Mouse (Mus musculus): ENCODE measurements around the gene Sema3g. TPM values are rescaled to one million over a fixed set of nuclear protein-coding genes. Genes with fewer than 3 reads are reported as not detected.

The Sema3g gene
- polyA plus RNA-seq, 1 experiment = 2.1 TPM

DNA sequence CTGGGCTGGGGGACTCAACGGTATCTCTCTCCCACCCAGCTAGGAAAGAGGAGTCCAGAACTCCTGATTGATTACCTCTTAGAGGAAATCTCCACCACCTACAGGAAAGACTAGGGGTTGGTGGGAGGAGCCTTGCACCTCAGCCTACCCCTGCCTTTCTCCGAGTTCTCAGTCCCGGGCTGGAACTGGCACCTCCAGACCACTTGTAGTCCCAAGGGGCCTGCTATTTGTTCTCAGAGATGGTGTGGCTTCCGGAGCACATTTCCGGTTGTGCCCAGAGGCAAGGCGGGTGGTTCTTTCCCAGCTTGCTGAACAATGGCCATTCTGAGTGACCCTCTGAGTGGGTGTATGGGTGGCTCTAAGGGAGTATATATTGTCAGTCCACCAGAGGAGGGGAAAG, 10.6 kb downstream of the Sema3g start:
- WGBS = 60% methylated on average over 6 of the region's 6 CpGs
- no peaks in the 10 kb centered on the region for H3K36me3 ChIP-seq (ENCODE audit: control insufficient read depth, insufficient read depth, low read length)
- H3K4me1 ChIP-seq (ENCODE audit: control insufficient read depth, insufficient read depth, insufficient read length, low read length) = no peaks in the 10 kb centered on the region; the same call in none of the 2 replicates
- no peak overlapping the region for H3K4me3 ChIP-seq (ENCODE audit: low read depth, low read length)
- TF ChIP-seq CTCF (IDR thresholded peaks at IDR 0.05; ENCODE audit: extremely low read depth, insufficient read length, insufficient replicate concordance, low read depth, low read length) = no peak
- no peak; the same call in 1 of the 2 replicates for TF ChIP-seq POLR2A (IDR thresholded peaks at IDR 0.05; ENCODE audit: low read depth, low read length)
- no peak overlapping the region for H3K27ac ChIP-seq (ENCODE audit: insufficient read depth, low read depth, low read length)
- peaks cover 2% of the 10 kb centered on the region; the same call in 1 of the 2 replicates for H3K27me3 ChIP-seq (ENCODE audit: control insufficient read depth, insufficient read depth, low read length)

DNA sequence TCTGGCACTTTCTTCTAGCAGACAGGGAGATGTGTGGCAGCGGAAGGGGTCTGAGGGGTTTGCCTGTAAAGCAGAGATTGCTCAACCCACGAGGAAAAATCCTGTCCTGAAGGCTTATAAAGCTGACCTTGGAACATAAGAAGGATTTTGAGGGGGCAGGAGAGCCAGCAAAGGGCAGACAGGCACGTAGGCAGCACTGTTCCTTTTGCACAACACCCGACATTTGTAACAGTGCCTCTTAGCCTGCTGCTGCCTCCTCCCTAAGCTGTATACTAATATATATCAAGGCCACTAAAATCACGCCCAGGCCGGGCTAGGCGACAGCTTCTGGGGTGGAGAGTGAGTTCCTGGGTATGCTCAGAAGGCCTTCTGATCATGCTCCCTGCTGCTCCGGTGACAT, 12.8 kb downstream of the Sema3g start:
- Histone ChIP-seq H3K4me1 (ENCODE audit: control insufficient read depth, insufficient read depth, insufficient read length, low read length) (no peaks in the 10 kb centered on the region; the same call in none of the 2 replicates), H3K36me3 (ENCODE audit: control insufficient read depth, insufficient read depth, low read length) (no peaks in the 10 kb centered on the region), H3K27ac (ENCODE audit: insufficient read depth, low read depth, low read length) (no peak overlapping the region), H3K4me3 (ENCODE audit: low read depth, low read length) (no peak overlapping the region), H3K27me3 (ENCODE audit: control insufficient read depth, insufficient read depth, low read length) (peaks cover 2% of the 10 kb centered on the region; the same call in 1 of the 2 replicates)
- 59% methylated on average over 8 of the region's 8 CpGs for WGBS
- TF ChIP-seq POLR2A (IDR thresholded peaks at IDR 0.05; ENCODE audit: low read depth, low read length) (no peak), CTCF (IDR thresholded peaks at IDR 0.05; ENCODE audit: extremely low read depth, insufficient read length, insufficient replicate concordance, low read depth, low read length) (no peak)

DNA sequence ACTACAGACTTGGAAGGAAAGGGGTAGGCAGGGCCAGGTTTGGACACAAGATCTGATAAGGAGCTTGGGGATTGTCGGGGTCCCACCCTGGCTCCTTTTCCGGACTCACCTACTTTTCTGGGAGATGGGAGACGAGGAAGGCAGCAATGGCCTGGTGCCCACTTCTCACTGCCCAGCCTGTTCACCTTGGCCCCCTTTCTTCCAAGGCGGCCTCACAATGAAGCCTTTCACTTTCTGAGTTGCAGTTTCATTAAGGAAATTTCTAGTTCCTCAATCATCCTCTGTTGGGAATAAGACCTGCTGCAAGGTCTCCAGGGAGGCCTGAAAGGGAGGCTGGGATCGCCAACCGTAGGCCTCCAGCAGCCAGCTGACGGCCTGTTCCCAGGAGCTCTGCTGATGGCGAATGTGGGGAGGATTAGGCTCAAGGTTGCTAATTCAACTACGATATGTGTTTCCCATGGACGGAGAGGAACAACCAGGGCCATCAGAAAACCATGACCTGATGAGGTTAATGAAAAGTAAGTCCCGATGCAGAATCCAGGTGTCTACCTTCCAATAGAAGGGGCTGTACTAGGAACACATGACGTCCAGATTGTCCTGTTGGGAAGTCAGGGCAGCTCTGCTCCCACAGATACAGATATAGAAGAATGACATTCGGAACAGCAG, 14.9 kb downstream of the Sema3g start:
- no peak overlapping the region for H3K4me3 ChIP-seq (ENCODE audit: low read depth, low read length)
- no peaks in the 10 kb centered on the region for H3K36me3 ChIP-seq (ENCODE audit: control insufficient read depth, insufficient read depth, low read length)
- H3K4me1 ChIP-seq (ENCODE audit: control insufficient read depth, insufficient read depth, insufficient read length, low read length) = no peaks in the 10 kb centered on the region; the same call in none of the 2 replicates
- H3K27ac ChIP-seq (ENCODE audit: insufficient read depth, low read depth, low read length) = no peak overlapping the region; the same call in 1 of the 2 replicates
- 75% methylated on average over 13 of the region's 13 CpGs for WGBS
- peaks cover 2% of the 10 kb centered on the region; the same call in 1 of the 2 replicates for H3K27me3 ChIP-seq (ENCODE audit: control insufficient read depth, insufficient read depth, low read length)
- TF ChIP-seq POLR2A (IDR thresholded peaks at IDR 0.05; ENCODE audit: low read depth, low read length) (no peak), CTCF (IDR thresholded peaks at IDR 0.05; ENCODE audit: extremely low read depth, insufficient read length, insufficient replicate concordance, low read depth, low read length) (no peak)

DNA sequence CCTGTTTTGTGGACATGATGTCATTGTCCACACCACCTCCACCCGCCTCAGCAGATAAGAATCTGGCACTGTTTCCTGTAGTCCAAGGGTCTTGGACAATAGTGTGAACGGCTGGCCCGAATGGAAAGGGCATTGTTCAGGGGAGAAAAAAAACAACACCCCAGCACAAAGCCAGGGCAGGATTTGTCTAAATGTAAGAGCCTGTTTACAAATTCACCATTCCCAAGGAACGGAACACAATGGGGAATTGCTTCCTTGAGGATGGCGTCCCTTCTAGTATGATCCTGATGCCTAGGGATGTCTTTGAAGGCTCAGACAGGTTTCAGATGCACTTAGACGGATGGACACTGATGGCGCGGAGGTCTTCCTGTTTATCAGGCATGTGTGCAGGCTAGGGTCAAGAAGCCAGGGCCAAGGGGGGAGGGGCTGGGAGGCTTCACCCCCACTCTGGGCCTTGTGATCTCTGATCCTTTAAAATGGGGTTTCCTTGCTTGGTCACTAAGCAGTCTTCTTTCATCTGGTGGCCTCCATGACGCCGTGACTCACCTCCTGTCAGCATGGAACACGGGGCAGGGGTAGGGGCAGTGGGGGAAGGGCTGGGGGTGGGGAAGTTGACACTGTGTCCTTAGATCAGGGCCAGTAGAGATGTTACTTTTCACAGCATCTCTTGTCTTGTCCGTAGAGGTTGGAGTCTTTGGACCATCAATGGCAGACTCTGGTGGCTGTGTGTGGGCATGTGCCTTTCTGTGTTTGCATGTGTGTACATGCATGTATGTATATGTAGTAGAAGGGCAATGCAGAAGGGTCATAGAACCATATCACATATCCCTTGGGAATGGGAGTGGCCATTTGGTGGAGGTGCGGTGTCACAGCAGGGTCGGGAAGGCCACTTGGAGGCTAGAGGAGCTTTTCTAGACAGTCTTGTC, 15.7 kb downstream of the Sema3g start:
- TF ChIP-seq CTCF (IDR thresholded peaks at IDR 0.05; ENCODE audit: extremely low read depth, insufficient read length, insufficient replicate concordance, low read depth, low read length) (no peak), POLR2A (IDR thresholded peaks at IDR 0.05; ENCODE audit: low read depth, low read length) (no peak)
- no peaks in the 10 kb centered on the region for H3K36me3 ChIP-seq (ENCODE audit: control insufficient read depth, insufficient read depth, low read length)
- H3K4me3 ChIP-seq (ENCODE audit: low read depth, low read length) = no peak overlapping the region
- H3K4me1 ChIP-seq (ENCODE audit: control insufficient read depth, insufficient read depth, insufficient read length, low read length) = no peaks in the 10 kb centered on the region; the same call in none of the 2 replicates
- WGBS = 71% methylated on average over 14 of the region's 14 CpGs
- peaks cover 2% of the 10 kb centered on the region; the same call in 1 of the 2 replicates for H3K27me3 ChIP-seq (ENCODE audit: control insufficient read depth, insufficient read depth, low read length)
- peak overlapping the region; percentile 25; the same call in 1 of the 2 replicates for H3K27ac ChIP-seq (ENCODE audit: insufficient read depth, low read depth, low read length)

DNA sequence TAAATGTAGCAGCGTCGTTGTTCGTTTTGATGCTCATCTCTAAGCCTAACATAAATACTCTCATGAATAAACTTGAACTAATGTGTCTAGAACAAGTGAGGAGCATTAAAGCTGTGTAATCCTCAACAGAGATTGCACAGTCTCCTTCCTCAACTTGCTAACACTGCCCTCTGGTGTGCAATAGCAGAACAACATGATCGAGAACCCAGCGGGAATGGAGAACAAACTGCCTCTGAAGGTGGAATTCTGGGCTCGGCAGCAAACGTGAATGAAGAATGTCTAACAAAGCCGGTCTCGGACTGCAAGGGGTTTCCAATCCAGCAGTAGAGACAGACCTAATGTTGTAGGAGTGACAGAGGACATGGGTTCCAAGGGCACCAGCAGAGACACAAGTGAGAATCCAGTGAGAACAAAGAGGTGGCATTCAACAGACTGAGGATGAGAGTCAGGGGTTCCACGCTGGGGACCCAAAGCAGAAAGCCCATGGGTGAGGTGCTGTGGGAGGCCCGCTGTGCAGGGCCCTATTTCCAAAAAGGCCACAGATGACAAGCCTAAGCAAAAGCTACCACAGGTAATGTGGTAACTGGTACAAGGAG, 16.4 kb downstream of the Sema3g start:
- H3K27ac ChIP-seq (ENCODE audit: insufficient read depth, low read depth, low read length) = no peak overlapping the region
- peaks cover 2% of the 10 kb centered on the region; the same call in 1 of the 2 replicates for H3K27me3 ChIP-seq (ENCODE audit: control insufficient read depth, insufficient read depth, low read length)
- H3K36me3 ChIP-seq (ENCODE audit: control insufficient read depth, insufficient read depth, low read length) = peaks cover 2% of the 10 kb centered on the region; the same call in 1 of the 2 replicates
- 19% methylated on average over 11 of the region's 11 CpGs for WGBS
- H3K4me3 ChIP-seq (ENCODE audit: low read depth, low read length) = no peak overlapping the region
- TF ChIP-seq POLR2A (IDR thresholded peaks at IDR 0.05; ENCODE audit: low read depth, low read length) = no peak
- TF ChIP-seq CTCF (IDR thresholded peaks at IDR 0.05; ENCODE audit: extremely low read depth, insufficient read length, insufficient replicate concordance, low read depth, low read length) = peak; percentile 44; the same call in 1 of the 2 replicates
- H3K4me1 ChIP-seq (ENCODE audit: control insufficient read depth, insufficient read depth, insufficient read length, low read length) = no peaks in the 10 kb centered on the region; the same call in none of the 2 replicates

DNA sequence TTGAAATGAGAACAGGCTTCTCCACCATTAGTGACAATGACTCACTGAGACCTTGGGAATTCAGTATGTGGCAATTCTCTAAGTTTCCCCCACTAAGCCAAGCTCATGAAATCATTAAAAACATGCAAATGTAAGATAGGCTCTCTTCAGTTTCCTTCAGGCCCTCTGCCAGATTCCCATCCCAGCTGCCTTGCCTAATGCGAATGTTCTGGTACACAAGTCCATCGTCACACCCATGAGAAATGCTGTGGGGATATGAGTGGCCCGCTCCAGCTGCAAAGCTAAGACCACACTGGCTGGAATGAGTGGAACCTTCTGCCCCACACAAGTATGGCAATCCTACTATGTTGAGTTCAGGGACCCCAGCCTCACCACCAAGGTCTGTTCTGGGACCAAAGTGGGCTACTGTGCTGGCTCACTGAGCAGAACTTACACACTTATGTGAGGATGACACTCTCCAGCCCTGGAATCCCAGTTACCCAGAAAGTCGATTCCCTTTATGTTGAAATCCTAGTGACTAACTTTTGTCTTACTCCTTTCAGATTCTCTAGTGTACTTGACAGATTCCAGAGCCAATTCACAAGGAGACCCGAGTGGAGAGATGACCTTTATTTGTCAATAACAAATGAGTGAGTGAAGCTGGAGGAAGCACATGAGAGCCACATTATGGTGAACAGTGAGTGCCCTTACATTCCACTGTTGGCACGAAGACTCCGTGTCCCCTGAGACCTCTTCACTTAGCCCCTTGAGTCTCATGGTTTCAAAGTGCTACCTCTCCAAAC, 19.6 kb downstream of the Sema3g start:
- 75% methylated on average over 7 of the region's 7 CpGs for WGBS
- TF ChIP-seq CTCF (IDR thresholded peaks at IDR 0.05; ENCODE audit: extremely low read depth, insufficient read length, insufficient replicate concordance, low read depth, low read length) (no peak), POLR2A (IDR thresholded peaks at IDR 0.05; ENCODE audit: low read depth, low read length) (no peak)
- no peaks in the 10 kb centered on the region for H3K27me3 ChIP-seq (ENCODE audit: control insufficient read depth, insufficient read depth, low read length)
- H3K4me1 ChIP-seq (ENCODE audit: control insufficient read depth, insufficient read depth, insufficient read length, low read length) = no peaks in the 10 kb centered on the region; the same call in none of the 2 replicates
- no peak overlapping the region for H3K4me3 ChIP-seq (ENCODE audit: low read depth, low read length)
- peaks cover 4% of the 10 kb centered on the region; the same call in 1 of the 2 replicates for H3K36me3 ChIP-seq (ENCODE audit: control insufficient read depth, insufficient read depth, low read length)
- H3K27ac ChIP-seq (ENCODE audit: insufficient read depth, low read depth, low read length) = no peak overlapping the region

All from small intestine, adult 2 months (tissue).